Mouse (Mus musculus) hindbrain, embryonic 10.5 days (tissue): Measurements from ENCODE around the gene Cpne5. TPM values are rescaled to one million over a fixed set of nuclear protein-coding genes. Genes with fewer than 3 reads are reported as not detected.
"Not testable (repeated sequence)": the region's sequence is repeated elsewhere in the genome, so short reads cannot be mapped to it uniquely, and the experiment has no call there.

Experiments
- DNase-seq: peaks from one replicate; pipeline ENCODE4 v3.0.0-alpha.2; 2017; ENCODE audit warnings: low spot score
- H3K27ac ChIP-seq: fragments of 300-500 bp; sonication (generic); 2 replicates; pipeline ENCODE4 v1.5.1; 2016; ENCODE audit warnings: mild to moderate bottlenecking, moderate library complexity
- H3K27me3 ChIP-seq: fragments of 300-500 bp; sonication (generic); 2 replicates; pipeline ENCODE4 v1.6.1; 2016; ENCODE audit warnings: mild to moderate bottlenecking; ENCODE audit not compliant: poor library complexity, insufficient read depth, severe bottlenecking
- H3K36me3 ChIP-seq: fragments of 300-500 bp; sonication (generic); 2 replicates; pipeline ENCODE4 v1.6.1; 2016; ENCODE audit warnings: mild to moderate bottlenecking, moderate library complexity
- H3K4me1 ChIP-seq: fragments of 300-500 bp; sonication (generic); replicated peaks from 2 replicates; pipeline ENCODE4 v1.6.1; 2016; ENCODE audit warnings: mild to moderate bottlenecking
- H3K4me3 ChIP-seq: fragments of 300-500 bp; sonication (generic); 2 replicates; pipeline ENCODE4 v1.5.1; 2016; ENCODE audit warnings: mild to moderate bottlenecking, moderate library complexity
- H3K9me3 ChIP-seq: fragments of 300-500 bp; sonication (generic); 2 replicates; pipeline ENCODE4 v1.6.1; 2016; ENCODE audit warnings: mild to moderate bottlenecking, moderate library complexity
- whole genome bisulfite sequencing: fragments of 180-500 bp; shearing (Covaris S2); methylation state at CpG from one replicate; pipeline ENCODE4 v1.1.7; 2016; 5-methylcytosine and 5-hydroxymethylcytosine counted together
- polyA plus RNA-seq: library from polyadenylated mRNA; unstranded; fragments of >200 nt; fragmentation: Nextera tagmentation; extraction: Ambion mirVana; gene quantifications from 2 replicates; pipeline ENCODE4 v1.2.1, GENCODE M21; 2016

Cpne5 gene
- polyA plus RNA-seq, 1 experiment from 2014 or later: 3.0 TPM

DNA sequence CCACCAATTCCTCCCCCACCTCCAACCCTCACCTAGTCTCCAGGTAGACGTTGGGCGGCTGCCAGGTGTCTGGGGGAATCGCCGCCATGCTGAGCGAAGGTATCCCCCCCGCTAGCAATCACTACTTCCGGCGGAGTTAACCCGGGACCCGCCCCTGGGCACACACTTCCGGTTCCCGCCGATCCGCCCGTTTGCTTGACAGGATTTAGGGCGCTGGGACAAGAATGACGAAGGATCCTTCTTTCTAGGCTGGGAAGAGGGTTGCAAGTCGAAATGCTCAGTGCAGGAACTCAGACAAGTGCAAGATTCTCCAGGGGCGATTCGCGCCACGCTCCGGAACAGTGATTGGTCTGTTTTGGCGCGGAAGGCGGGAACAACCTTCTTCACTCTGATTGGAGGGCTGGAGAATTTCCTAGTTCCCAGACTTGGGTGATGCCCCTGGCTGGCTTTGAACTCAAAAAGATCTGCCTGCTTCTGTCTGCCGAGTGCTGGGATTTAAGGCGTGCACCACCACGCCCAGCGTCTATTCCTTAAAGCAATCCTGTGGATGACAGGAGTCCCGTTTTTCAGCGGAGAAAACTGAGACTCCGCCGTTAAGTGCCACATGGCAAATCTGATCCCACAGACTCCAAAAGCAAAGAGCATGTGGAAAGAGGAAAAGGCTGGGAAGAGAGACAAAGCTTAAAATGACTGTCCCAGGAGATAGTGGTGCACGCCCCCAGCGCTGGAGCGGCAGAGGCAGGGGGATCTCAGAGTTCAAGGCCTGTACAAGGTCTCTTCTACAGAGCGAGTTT lies 26.1 kb upstream of the Cpne5 start, which contains the start of gene Ppil1:
Gene Ppil1, minus strand, starts transcription at position 347 of the 794 bp plus-strand sequence.
- H3K27ac ChIP-seq: peak within 1 kb of the TSS; percentile 97
- peak within 1 kb of the TSS; percentile 94 for H3K4me3 ChIP-seq
- WGBS: 8% methylated on average over 38 of the region's 38 CpGs
- H3K9me3 ChIP-seq: no peaks in the 10 kb centered on the region
- H3K27me3 ChIP-seq: no peaks in the 10 kb centered on the region
- peaks cover 47% of the 10 kb centered on the region for H3K4me1 ChIP-seq
- H3K36me3 ChIP-seq: peaks cover 29% of the 10 kb centered on the region
- DNase-seq: peak; percentile 89

DNA sequence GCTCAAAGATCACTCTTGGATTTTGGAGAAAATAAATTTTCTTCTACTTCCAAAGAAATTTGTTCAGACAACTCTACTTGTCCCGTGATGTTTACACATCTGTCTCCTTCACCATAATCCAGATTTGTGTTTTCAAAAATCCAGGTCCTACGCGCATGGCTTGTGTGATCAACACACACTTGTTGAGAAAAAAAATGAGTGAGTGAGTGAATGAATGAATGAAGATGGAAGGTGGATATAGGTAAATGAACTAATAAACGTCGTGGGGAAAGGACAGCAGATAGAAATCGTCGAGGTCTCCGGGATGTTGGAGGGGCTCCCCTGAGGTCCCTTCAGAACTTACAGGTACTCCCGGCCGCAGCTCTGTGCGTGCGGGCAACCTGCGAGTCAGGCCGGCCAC lies 25.4 kb upstream of the Cpne5 start:
- H3K36me3 ChIP-seq: peaks cover 36% of the 10 kb centered on the region
- H3K4me3 ChIP-seq: peak overlapping the region; percentile 94
- 2% methylated on average over 14 of the region's 14 CpGs for WGBS
- no peaks in the 10 kb centered on the region for H3K9me3 ChIP-seq
- no peaks in the 10 kb centered on the region for H3K27me3 ChIP-seq
- H3K27ac ChIP-seq: peak overlapping the region; percentile 97
- no peak for DNase-seq
- peaks cover 47% of the 10 kb centered on the region for H3K4me1 ChIP-seq

DNA sequence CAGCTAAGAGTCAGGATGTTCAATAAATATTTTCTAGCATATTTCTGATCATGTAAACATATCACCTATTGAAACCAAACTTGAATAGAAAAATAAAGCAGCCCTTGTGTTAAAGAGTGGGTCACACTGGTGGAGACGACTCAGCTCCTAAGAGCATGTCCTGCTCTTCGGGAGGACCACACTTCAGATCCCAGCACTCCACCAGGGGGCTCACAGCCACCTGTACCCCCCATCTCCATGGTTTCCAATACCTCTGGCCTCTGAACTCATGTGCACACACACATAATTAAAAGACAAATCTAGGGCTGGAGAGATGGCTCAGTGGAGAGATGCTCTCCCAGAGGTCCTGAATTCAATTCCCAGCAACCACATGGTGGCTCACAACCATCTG lies 24.3 kb upstream of the Cpne5 start:
- peak overlapping the region; percentile 94 for H3K4me3 ChIP-seq
- DNase-seq: no peak
- peaks cover 47% of the 10 kb centered on the region for H3K36me3 ChIP-seq
- H3K4me1 ChIP-seq: peaks cover 47% of the 10 kb centered on the region
- H3K27me3 ChIP-seq: no peaks in the 10 kb centered on the region
- H3K27ac ChIP-seq: no peak overlapping the region
- no peaks in the 10 kb centered on the region for H3K9me3 ChIP-seq
- 63% methylated on average over 2 of the region's 2 CpGs for WGBS

DNA sequence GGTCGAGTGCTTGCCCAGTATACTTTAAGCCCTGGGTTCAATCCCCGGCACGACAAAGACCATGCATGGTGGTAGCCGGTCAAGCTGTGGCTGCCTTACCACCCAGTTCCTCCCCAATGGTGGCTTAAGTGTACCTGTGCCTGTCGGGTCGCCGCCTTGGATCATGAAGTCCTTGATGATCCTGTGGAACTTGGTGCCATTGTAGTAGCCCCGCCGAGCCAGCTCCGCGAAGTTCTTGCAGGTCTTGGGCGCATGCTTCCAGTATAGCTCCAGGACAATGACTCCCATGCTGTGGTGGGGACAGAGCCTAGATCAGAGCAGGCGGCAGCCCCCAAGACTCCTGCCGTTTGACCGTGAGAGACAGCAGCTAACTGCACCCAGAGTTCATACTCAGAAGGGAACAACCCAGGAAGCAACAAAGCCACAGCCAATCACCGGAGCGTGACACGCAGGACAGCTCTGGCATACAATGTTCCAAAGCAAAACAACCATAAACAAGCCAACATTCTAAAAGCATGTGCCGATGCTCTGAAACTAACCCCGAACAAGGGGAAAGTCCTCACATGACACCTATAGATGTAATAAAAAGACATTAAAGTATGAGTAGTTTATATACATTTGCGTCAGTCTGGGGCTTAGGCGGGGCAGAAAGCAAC lies 23.8 kb upstream of the Cpne5 start:
- no peak for DNase-seq
- Histone ChIP-seq H3K4me1 (peaks cover 49% of the 10 kb centered on the region), H3K4me3 (peak overlapping the region; percentile 94), H3K36me3 (peaks cover 53% of the 10 kb centered on the region), H3K9me3 (no peaks in the 10 kb centered on the region), H3K27me3 (no peaks in the 10 kb centered on the region), H3K27ac (no peak overlapping the region)
- WGBS: 94% methylated on average over 22 of the region's 22 CpGs

DNA sequence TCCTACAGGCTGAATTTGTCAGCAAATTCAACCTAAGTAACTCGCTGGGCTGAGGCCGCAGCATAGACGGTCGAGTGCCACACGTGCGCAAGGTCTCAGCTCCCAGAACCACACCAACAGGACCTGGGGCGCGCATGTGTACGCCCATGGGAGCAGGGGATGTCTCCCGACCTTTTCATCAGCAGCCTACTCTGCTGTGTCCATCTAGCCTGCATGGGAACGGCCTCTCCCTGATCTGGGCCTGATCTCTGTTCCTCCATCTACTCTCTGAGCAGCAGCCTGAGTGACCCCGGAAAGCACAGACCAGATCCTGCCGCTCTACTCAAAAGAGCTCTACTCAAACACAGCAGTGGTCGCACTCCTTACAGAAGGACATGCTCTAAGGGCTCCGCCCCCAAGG lies 22.5 kb upstream of the Cpne5 start:
- 88% methylated on average over 15 of the region's 15 CpGs for WGBS
- DNase-seq: no peak
- Histone ChIP-seq H3K36me3 (peaks cover 65% of the 10 kb centered on the region), H3K4me3 (no peak overlapping the region), H3K27ac (no peak overlapping the region), H3K27me3 (no peaks in the 10 kb centered on the region), H3K9me3 (0 out of 2 replicates have a peak, but pooled peaks cover 2% of the 10 kb centered on the region), H3K4me1 (peaks cover 59% of the 10 kb centered on the region)

DNA sequence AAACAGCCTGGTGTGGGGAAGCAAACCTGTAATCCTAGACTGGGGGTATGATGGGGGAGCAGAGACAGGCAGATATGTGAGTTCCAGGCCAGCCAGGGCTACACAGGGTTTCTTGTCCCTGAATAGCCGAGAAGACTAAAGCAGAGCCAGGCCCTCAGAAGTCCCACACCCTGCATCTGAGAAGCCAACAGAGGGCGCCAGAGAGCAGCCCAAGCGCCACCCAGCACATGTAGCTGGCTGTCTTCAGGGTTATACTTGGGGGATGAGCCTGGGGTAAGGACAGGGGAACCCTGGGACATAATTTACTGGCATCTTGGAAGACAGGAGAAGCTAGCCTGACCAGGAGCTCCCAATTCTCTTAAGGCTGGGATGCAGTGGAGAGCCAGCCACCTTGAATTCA lies 21.5 kb upstream of the Cpne5 start:
- H3K9me3 ChIP-seq: 0 out of 2 replicates have a peak, but pooled peaks cover 2% of the 10 kb centered on the region
- peak overlapping the region; percentile 17; the same call in 1 of the 2 replicates for H3K27ac ChIP-seq
- DNase-seq: peak; percentile 84
- no peaks in the 10 kb centered on the region for H3K27me3 ChIP-seq
- H3K4me3 ChIP-seq: peak overlapping the region; percentile 10; the same call in 1 of the 2 replicates
- WGBS: 13% methylated on average over 3 of the region's 3 CpGs
- H3K36me3 ChIP-seq: peaks cover 75% of the 10 kb centered on the region
- peaks cover 56% of the 10 kb centered on the region for H3K4me1 ChIP-seq

DNA sequence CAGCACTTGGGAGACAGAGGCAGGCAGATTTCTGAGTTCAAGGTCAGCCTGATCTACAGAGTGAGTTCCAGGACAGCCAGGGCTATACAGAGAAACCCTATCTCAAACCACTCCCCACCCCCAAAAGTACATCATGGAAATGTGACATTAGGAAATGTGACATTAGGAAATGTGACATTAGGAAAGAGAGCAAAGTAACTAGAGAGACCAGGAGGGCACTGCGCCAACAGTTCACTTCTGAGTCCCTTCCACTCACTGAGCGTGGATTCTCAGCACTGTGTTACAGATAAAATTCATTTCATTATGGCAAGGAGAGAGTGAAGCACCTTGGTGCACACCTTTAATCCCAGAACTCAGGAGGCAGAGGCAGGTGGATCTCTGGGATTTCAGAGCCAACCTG lies 21.0 kb upstream of the Cpne5 start:
- Histone ChIP-seq H3K9me3 (0 out of 2 replicates have a peak, but pooled peaks cover 2% of the 10 kb centered on the region), H3K4me3 (no peak overlapping the region), H3K27me3 (no peaks in the 10 kb centered on the region), H3K36me3 (peaks cover 81% of the 10 kb centered on the region), H3K27ac (no peak overlapping the region), H3K4me1 (peaks cover 52% of the 10 kb centered on the region)
- 93% methylated on average over 2 of the region's 2 CpGs for WGBS
- no peak for DNase-seq

DNA sequence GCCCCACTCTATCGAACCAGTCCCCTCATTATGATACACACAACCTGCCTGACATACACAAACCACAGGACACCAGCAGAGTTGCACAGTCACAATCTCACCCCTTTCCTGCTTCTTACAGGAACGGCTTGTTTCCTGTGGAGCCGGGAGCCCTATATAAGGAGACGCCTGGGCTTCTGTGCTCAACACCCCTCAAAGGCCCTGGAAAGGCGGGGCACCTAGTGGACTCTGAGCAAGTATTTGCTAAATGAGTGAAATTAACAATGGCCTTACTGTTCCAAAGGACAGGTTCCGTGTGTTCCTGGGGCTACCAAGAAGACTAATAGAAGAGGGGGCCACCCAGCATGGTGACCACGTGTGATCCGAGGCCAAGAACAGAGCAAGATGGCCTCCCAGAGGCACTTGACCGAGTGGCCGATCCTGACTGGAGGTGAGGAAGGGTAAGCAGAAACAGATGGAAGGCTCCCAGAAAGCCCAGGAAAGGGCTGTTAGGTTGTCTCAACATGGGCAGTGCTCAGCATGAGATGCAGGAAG lies 20.1 kb upstream of the Cpne5 start:
- Histone ChIP-seq H3K27ac (no peak overlapping the region), H3K4me1 (peaks cover 50% of the 10 kb centered on the region)

DNA sequence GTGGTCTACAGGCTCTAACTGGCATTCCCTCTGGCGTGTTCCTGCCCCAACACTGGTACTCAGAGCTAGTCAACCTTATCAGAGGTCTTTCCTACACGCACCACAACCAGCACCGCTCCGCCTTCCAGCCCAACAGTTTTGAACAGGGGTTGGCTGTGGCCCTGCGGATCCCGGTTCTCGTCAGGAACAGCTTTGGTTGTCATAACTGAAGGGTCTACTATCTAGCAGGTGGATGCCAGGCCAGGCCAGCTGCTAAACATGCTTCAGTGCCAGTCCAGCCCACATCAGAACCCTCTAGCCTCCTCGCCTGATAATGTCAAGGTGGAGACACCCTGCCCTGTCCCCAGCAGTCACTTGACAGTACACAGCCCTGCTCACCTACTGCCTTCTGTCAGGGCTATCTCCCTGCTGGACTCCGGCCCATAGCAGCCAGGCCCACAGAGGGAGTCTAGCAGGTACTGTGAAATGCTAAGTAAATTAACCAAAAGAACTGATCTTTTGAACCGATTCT lies 19.1 kb upstream of the Cpne5 start:
- DNase-seq: no peak
- Histone ChIP-seq H3K4me3 (no peak overlapping the region), H3K36me3 (peaks cover 99% of the 10 kb centered on the region), H3K4me1 (peaks cover 39% of the 10 kb centered on the region), H3K9me3 (0 out of 2 replicates have a peak, but pooled peaks cover 2% of the 10 kb centered on the region), H3K27me3 (no peaks in the 10 kb centered on the region), H3K27ac (no peak overlapping the region)
- WGBS: 94% methylated on average over 10 of the region's 10 CpGs

More for the DNA sequence above, 20.1 kb upstream of the Cpne5 start:
- Histone ChIP-seq H3K9me3 (0 out of 2 replicates have a peak, but pooled peaks cover 2% of the 10 kb centered on the region), H3K36me3 (peaks cover 89% of the 10 kb centered on the region), H3K27me3 (no peaks in the 10 kb centered on the region), H3K4me3 (no peak overlapping the region)
- WGBS: 80% methylated on average over 10 of the region's 10 CpGs
- DNase-seq: peak; percentile 49

DNA sequence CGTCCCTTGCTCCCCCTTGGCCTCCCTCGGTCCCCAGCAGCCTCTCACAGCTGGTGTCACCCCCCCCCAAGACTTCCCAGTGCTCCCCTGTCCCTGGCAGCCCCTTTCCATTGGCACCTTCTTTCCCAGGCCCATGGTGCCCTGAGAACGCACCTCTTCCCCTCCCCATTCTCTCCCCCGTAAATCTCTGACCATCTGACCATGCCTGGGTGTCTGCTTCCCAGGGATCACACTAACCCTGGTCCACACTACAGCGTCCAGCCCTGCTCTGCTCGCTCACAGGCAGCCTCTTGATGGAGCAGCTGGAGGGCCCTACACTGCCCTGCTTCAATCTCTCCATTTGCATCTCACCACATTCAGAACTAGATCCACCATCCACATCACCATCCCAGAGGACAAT lies 18.5 kb upstream of the Cpne5 start:
- no peak for DNase-seq
- Histone ChIP-seq H3K9me3 (0 out of 2 replicates have a peak, but pooled peaks cover 2% of the 10 kb centered on the region), H3K4me1 (peaks cover 34% of the 10 kb centered on the region), H3K27ac (no peak overlapping the region), H3K4me3 (no peak overlapping the region), H3K36me3 (peaks cover 100% of the 10 kb centered on the region), H3K27me3 (no peaks in the 10 kb centered on the region)
- 85% methylated on average over 6 of the region's 6 CpGs for WGBS

DNA sequence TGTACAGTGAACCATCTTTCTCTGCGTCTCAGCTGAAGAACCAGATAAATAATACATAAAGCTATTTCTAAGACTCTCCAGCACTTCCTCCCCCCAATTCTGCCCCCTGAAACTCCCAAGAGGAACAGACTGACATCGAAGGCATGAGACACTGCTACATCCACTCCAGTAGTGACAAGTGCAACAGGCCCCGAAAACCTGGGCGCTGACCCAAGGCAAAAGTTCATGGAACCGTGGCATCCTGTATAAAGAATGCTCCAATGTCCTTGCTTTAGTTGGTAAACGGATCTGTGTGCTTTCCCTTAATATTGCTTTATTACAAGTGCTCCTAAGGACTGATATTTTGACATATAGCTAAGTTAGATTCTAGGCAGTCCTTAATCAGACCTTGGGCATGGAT lies 16.8 kb upstream of the Cpne5 start:
- Histone ChIP-seq H3K36me3 (peaks cover 100% of the 10 kb centered on the region), H3K4me1 (peaks cover 18% of the 10 kb centered on the region)
- not testable (repeated sequence) for H3K4me3 ChIP-seq, DNase-seq, H3K27me3 ChIP-seq, H3K9me3 ChIP-seq, H3K27ac ChIP-seq
- WGBS: 94% methylated on average over 6 of the region's 6 CpGs

DNA sequence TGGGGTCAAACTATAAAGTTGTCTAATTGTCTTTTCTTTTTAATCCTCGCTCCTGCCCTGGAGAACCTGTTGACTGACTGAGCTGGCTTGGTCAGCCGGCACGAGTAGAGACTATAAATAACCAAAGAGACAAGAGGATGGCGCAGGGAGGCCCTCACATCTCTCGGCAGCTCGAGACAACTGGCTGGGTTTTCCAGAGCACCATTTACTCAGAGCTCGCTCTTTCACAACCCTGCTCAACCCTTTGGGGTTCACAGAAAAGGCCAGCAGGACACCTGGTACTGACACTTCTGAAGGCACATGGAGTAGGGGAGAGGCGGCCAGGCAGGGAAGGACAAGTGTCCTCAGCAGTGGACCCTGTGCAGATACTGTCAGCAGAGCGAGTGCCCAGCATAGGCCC lies 15.7 kb upstream of the Cpne5 start:
- 90% methylated on average over 9 of the region's 9 CpGs for WGBS
- no peak for DNase-seq
- H3K4me3 ChIP-seq: no peak overlapping the region
- H3K27me3 ChIP-seq: no peaks in the 10 kb centered on the region
- peaks cover 100% of the 10 kb centered on the region for H3K36me3 ChIP-seq
- peaks cover 12% of the 10 kb centered on the region for H3K4me1 ChIP-seq
- no peak overlapping the region for H3K27ac ChIP-seq
- H3K9me3 ChIP-seq: 0 out of 2 replicates have a peak, but pooled peaks cover 2% of the 10 kb centered on the region
